Mouse (Mus musculus) embryonic stem cell, embryonic (primary cell): Measurements from ENCODE around the gene E330034G19Rik.

Experiments used
- CTCF ChIA-PET, 4 experiments: fragments of 300-600 bp in 2 of 4; fragments of 350-600 bp in 2 of 4; sonication (Branson Sonifier 250); formaldehyde crosslinking; loops; one replicate each; lab custom pipeline; 2022; ENCODE audit warnings: inconsistent platforms in 2 of 4; lab: Charles Lee
- POLR2A ChIA-PET, 4 experiments: fragments of 300-600 bp in 2 of 4; fragments of 350-600 bp in 2 of 4; sonication (Branson Sonifier 250); formaldehyde crosslinking; loops; one replicate each; lab custom pipeline; 2022; ENCODE audit warnings: antibody characterized with exemption in 4 of 4, inconsistent platforms in 1 of 4; lab: Charles Lee

Gene E330034G19Rik

GRCm38 (mm10) chr14:24292914-24293313, at the start of gene E330034G19Rik:
Gene E330034G19Rik, plus strand, starts transcription at chr14:24293214.
- CTCF ChIA-PET, result no interaction called here
- POLR2A ChIA-PET, result no interaction called here

GRCm38 (mm10) chr14:24244330-24245176, 48.5 kb upstream of the E330034G19Rik start:
- POLR2A ChIA-PET, result interaction anchor here (0.6 to 10.8 kb wide), 45 partner anchors 8 to 988 kb away, joined by 3 to 112 read pairs (median 5); no protein-coding TSS in a partner anchor
- CTCF ChIA-PET, result interaction anchor here in 3 of 4 experiments (0.7 to 1.9 kb wide), 9 partner anchors 9 to 63 kb away, joined by 3 to 8 read pairs (median 4); no protein-coding TSS in a partner anchor

GRCm38 (mm10) chr14:24245177-24246081, 47.6 kb upstream of the E330034G19Rik start, which contains the start of gene Dlg5:
Gene Dlg5, minus strand, starts transcription at chr14:24245920.
- ChIA-PET CTCF (interaction anchor here in 3 of 4 experiments (0.5 to 1.9 kb wide), 12 partner anchors 9 to 1144 kb away, joined by 3 to 11 read pairs (median 4); no protein-coding TSS in a partner anchor), POLR2A (interaction anchor here (0.6 to 10.8 kb wide), 48 partner anchors 8 to 254 kb away, joined by 3 to 112 read pairs (median 5); no protein-coding TSS in a partner anchor)

- ChIA-PET CTCF (interaction anchor here in 2 of 4 experiments (0.6 to 1.0 kb wide), 2 partner anchors 10 to 57 kb away, joined by 3 to 10 read pairs; no protein-coding TSS in a partner anchor), POLR2A (interaction anchor here in 2 of 4 experiments (0.9 to 7.5 kb wide), 6 partner anchors 9 to 68 kb away, joined by 3 to 192 read pairs (median 26); no protein-coding TSS in a partner anchor)
These were observed 43.1 kb upstream of the E330034G19Rik start for GRCm38 (mm10) chr14:24249926-24250325.

- CTCF ChIA-PET, result interaction anchor here in 1 of 4 experiments (1.2 to 3.4 kb wide), 2 partner anchors 12 to 22 kb away, joined by 4 to 27 read pairs; no protein-coding TSS in a partner anchor
- POLR2A ChIA-PET, result interaction anchor here in 3 of 4 experiments (0.7 to 7.5 kb wide), 16 partner anchors 6 to 107 kb away, joined by 3 to 192 read pairs (median 48); partner anchors contain the start of gene Dlg5 (in 2 of the 3)
These were observed 41.7 kb upstream of the E330034G19Rik start for GRCm38 (mm10) chr14:24251326-24251725.

- ChIA-PET CTCF (interaction anchor here in 3 of 4 experiments (0.7 to 3.4 kb wide), 15 partner anchors 9 to 186 kb away, joined by 3 to 27 read pairs (median 4); partner anchors contain the start of gene Dlg5 (in 1 of the 3)), POLR2A (interaction anchor here (0.5 to 7.5 kb wide), 106 partner anchors 8 to 1588 kb away, joined by 3 to 192 read pairs (median 6); partner anchors contain the start of genes Dlg5 (in 4 of the 4), Polr3a (in 2 of the 4), Rps24 (in 2 of the 4) and Anxa11 (in 1 of the 4))
These were observed 39.3 kb upstream of the E330034G19Rik start for GRCm38 (mm10) chr14:24253611-24254202.

- POLR2A ChIA-PET, result interaction anchor here in 3 of 4 experiments (0.6 to 7.5 kb wide), 13 partner anchors 11 to 646 kb away, joined by 3 to 192 read pairs (median 35); partner anchors contain the start of gene Dlg5 (in 2 of the 3)
- CTCF ChIA-PET, result no interaction called here
These were observed 37.1 kb upstream of the E330034G19Rik start for GRCm38 (mm10) chr14:24255956-24256355.

GRCm38 (mm10) chr14:24260391-24260790, 32.6 kb upstream of the E330034G19Rik start:
- CTCF ChIA-PET, result interaction anchor here in 1 of 4 experiments (0.7 kb wide), 1 partner anchor 12 kb away, joined by 4 read pairs; no protein-coding TSS in a partner anchor
- POLR2A ChIA-PET, result interaction anchor here in 2 of 4 experiments (1.3 to 1.8 kb wide), 2 partner anchors 15 to 116 kb away, joined by 3 to 5 read pairs; no protein-coding TSS in a partner anchor

- CTCF ChIA-PET, result interaction anchor here in 1 of 4 experiments (1.1 to 1.5 kb wide), 3 partner anchors 11 to 80 kb away, joined by 4 to 6 read pairs (median 5); partner anchors contain the start of gene Dlg5
- POLR2A ChIA-PET, result interaction anchor here (0.5 to 2.0 kb wide), 11 partner anchors 9 to 80 kb away, joined by 3 to 29 read pairs (median 5); partner anchors contain the start of gene Dlg5 (in 1 of the 4)
These were observed 30.6 kb upstream of the E330034G19Rik start for GRCm38 (mm10) chr14:24262382-24262781.

GRCm38 (mm10) chr14:24262915-24263314, 30.1 kb upstream of the E330034G19Rik start:
- CTCF ChIA-PET, result interaction anchor here in 1 of 4 experiments (1.5 kb wide), 1 partner anchor 81 kb away, joined by 6 read pairs; no protein-coding TSS in a partner anchor
- POLR2A ChIA-PET, result interaction anchor here (0.6 to 2.0 kb wide), 7 partner anchors 9 to 77 kb away, joined by 3 to 29 read pairs (median 5); partner anchors contain the start of gene Dlg5 (in 1 of the 4)

- ChIA-PET POLR2A (interaction anchor here in 3 of 4 experiments (1.0 to 7.8 kb wide), 7 partner anchors 15 to 124 kb away, joined by 3 to 103 read pairs (median 6); no protein-coding TSS in a partner anchor), CTCF (interaction anchor here in 1 of 4 experiments (1.4 kb wide), 1 partner anchor 201 kb away, joined by 7 read pairs; no protein-coding TSS in a partner anchor)
These were observed 23.4 kb upstream of the E330034G19Rik start for GRCm38 (mm10) chr14:24269571-24269970.

GRCm38 (mm10) chr14:24273575-24273974, 19.4 kb upstream of the E330034G19Rik start:
- CTCF ChIA-PET, result interaction anchor here (0.6 to 3.4 kb wide), 55 partner anchors 9 to 1386 kb away, joined by 3 to 39 read pairs (median 4); no protein-coding TSS in a partner anchor
- POLR2A ChIA-PET, result interaction anchor here (0.5 to 7.8 kb wide), 15 partner anchors 9 to 269 kb away, joined by 3 to 103 read pairs (median 4); partner anchors contain the start of gene Dlg5 (in 1 of the 4)

- ChIA-PET CTCF (interaction anchor here in 3 of 4 experiments (0.6 to 1.7 kb wide), 6 partner anchors 94 to 417 kb away, joined by 3 to 11 read pairs (median 4); no protein-coding TSS in a partner anchor), POLR2A (interaction anchor here in 1 of 4 experiments (0.9 kb wide), 1 partner anchor 60 kb away, joined by 3 read pairs; no protein-coding TSS in a partner anchor)
These were observed 17.5 kb upstream of the E330034G19Rik start for GRCm38 (mm10) chr14:24275534-24275933.

GRCm38 (mm10) chr14:24281278-24281677, 11.7 kb upstream of the E330034G19Rik start:
- ChIA-PET POLR2A (interaction anchor here in 1 of 4 experiments (0.6 kb wide), 1 partner anchor 232 kb away, joined by 3 read pairs; no protein-coding TSS in a partner anchor), CTCF (interaction anchor here in 3 of 4 experiments (0.7 to 1.3 kb wide), 4 partner anchors 77 to 221 kb away, joined by 3 to 4 read pairs (median 3); no protein-coding TSS in a partner anchor)

- ChIA-PET POLR2A (no interaction called here), CTCF (interaction anchor here in 2 of 4 experiments (1.1 to 1.6 kb wide), 2 partner anchors 9 to 76 kb away, joined by 4 read pairs; no protein-coding TSS in a partner anchor)
These were observed 10.7 kb upstream of the E330034G19Rik start for GRCm38 (mm10) chr14:24282276-24282675.

- CTCF ChIA-PET, result interaction anchor here in 1 of 4 experiments (0.5 kb wide), 1 partner anchor 223 kb away, joined by 3 read pairs; no protein-coding TSS in a partner anchor
- POLR2A ChIA-PET, result no interaction called here
These were observed 6.9 kb upstream of the E330034G19Rik start for GRCm38 (mm10) chr14:24286136-24286535.
